Mouse (Mus musculus): Measurements from ENCODE around the gene Med29.

The Med29 gene

DNA sequence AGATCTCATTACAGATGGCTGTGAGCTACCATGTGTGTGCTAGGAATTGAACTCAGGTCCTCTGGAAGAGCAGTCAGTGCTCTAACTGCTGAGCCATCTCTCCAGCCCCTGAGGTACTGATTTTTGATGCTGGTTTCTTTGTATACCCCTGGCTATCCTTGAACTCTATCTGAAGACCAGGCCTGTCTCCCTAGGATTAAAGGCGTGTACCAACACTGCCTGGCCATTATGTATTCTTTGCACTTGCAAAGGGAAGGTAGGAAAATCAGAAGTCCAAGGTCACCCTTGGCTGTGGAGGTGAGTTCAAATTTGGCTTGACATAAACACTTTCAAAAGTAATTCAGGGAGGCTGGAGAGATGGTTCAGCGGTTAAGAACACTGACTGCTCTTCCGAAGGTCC is 37.9 kb downstream of the Med29 start:
- no peak for TF ChIP-seq GATA4 (IDR thresholded peaks at IDR 0.05; ENCODE audit: insufficient replicate concordance, low read length)

GRCm38 (mm10) chr7:28354113-28354581 is 38.4 kb downstream of the Med29 start:
- TF ChIP-seq GATA4 (IDR thresholded peaks at IDR 0.05; ENCODE audit: insufficient replicate concordance, low read length): no peak

GRCm38 (mm10) chr7:28353267-28353666 is 39.2 kb downstream of the Med29 start:
- no peak for TF ChIP-seq GATA4 (IDR thresholded peaks at IDR 0.05; ENCODE audit: insufficient replicate concordance, low read length)

DNA sequence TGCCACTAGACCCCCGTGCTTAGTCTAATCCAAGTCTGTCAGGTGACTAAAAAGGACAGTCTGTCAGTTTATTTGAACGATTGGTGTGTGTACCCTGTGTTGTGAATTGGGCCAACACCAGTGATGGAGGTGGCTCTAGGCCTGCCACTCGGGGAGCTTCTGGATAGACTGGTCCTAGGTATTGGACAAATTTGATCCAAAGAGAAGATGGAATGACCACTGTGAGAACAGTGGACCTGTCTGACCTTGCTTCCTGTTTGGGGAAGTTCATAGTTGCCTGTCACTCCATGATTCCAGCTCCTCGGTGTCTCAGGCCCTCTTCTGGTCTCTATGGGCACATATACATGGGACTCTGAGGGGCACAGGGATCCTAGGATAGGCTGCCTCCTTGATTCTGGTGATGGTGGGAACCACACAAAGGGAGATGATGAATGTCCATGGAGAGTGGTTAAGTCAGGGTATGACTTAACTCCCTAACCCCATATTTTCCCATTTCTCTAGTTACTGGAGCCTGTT is 40.8 kb downstream of the Med29 start:
- no peak for TF ChIP-seq GATA4 (IDR thresholded peaks at IDR 0.05; ENCODE audit: insufficient replicate concordance, low read length)

DNA sequence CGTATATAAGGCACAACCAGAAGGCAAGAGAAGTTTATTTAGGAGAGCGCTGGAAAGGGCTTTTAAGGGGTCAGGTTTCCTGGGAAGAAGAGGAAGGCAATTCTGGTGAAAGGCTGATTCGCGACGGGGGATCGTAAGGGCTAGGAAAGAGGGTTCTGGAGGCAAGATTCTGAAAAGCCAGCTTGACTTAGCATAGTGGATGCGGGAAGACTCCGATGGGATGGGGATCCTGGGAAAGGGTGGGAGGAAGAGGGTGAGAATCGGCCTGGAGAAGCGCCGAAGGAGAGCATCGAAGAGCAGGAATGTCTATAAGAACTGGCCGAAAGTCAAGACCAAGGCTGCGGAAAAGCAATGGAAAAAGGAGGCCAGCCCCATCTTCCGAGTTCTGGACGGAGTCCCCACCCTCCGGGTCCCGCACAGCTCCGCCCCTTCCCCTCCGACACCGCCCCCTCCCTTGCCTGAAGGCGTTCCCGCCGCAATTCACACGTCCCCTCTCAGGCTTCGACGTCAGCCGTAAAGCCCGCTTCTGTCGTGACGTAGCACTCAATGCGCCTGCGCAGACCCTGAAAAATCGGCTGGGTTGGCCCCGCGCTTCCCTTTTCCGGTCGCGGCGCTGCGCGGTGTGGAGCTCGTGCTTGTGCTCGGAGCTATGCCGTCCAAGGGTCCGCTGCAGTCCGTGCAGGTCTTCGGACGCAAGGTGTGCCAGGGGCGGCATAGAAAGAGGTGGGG is 42.2 kb downstream of the Med29 start, which contains the start of gene Rps16:
Gene Rps16 (plus strand): TSS at position 498 of the 729 bp plus-strand sequence.
- no peak; the same call in 1 of the 2 replicates for TF ChIP-seq GATA4 (IDR thresholded peaks at IDR 0.05; ENCODE audit: insufficient replicate concordance, low read length)

DNA sequence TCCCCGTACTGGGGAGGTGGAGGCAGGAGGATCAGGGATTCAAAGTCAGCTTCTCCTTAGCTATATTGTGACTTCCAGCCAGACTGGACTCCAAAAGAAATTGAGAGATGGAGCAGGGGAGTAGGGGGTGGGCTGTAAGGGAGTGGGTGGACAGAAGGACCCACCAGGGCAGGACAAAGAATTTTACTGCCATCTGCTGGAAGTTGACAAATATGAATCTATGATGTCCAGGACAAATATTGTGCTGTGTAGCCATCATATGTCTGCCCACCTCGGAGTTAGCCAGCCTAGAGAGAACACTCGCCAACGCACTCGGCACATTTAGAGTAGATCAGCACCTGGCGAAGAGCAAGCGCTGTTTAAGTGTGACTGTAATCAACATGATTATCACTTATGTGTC is 43.9 kb downstream of the Med29 start:
- TF ChIP-seq GATA4 (IDR thresholded peaks at IDR 0.05; ENCODE audit: insufficient replicate concordance, low read length): no peak

DNA sequence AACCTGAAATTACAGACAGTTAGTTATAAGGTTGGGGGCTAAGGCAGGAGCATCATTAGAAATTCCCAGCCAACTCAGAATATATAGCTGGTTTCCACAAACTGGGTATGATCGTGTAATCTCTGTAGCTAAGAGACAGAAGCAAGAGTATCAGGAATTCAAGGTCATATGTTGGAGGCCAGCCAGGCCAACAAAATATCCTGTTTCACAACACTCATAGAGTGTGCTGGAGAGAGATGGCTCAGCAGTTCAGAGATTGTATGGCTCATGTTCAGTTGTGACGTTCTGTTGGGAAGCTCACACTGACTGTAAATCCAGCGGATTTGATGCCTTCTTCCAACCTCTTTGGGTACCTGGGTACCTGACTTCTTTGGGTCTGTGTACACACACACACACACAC is 44.8 kb downstream of the Med29 start:
- peak; percentile 41; the same call in 1 of the 2 replicates for TF ChIP-seq GATA4 (IDR thresholded peaks at IDR 0.05; ENCODE audit: insufficient replicate concordance, low read length)

DNA sequence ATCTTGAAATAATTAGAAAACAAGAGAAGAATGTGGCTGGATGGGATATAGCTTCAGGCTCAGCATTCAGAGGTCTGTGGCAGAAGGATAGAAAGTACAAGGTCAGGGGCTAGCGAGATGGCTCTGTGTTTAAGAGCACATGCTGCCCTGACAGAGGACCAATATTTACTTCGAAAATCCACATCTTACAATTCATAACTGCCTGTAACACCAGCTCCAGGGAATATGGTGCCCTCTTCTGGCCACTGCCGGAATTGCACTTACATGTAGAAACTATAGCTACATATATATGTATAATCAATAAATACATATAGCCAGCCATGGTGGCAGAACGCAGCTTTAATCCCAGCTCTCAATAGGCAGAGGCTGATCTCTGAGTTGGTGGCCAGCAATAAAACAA is 47.9 kb downstream of the Med29 start:
- TF ChIP-seq GATA4 (IDR thresholded peaks at IDR 0.05; ENCODE audit: insufficient replicate concordance, low read length): no peak

- no peak for TF ChIP-seq GATA4 (IDR thresholded peaks at IDR 0.05; ENCODE audit: insufficient replicate concordance, low read length)
Observed at GRCm38 (mm10) chr7:28341381-28341780, 51.1 kb downstream of the Med29 start.

DNA sequence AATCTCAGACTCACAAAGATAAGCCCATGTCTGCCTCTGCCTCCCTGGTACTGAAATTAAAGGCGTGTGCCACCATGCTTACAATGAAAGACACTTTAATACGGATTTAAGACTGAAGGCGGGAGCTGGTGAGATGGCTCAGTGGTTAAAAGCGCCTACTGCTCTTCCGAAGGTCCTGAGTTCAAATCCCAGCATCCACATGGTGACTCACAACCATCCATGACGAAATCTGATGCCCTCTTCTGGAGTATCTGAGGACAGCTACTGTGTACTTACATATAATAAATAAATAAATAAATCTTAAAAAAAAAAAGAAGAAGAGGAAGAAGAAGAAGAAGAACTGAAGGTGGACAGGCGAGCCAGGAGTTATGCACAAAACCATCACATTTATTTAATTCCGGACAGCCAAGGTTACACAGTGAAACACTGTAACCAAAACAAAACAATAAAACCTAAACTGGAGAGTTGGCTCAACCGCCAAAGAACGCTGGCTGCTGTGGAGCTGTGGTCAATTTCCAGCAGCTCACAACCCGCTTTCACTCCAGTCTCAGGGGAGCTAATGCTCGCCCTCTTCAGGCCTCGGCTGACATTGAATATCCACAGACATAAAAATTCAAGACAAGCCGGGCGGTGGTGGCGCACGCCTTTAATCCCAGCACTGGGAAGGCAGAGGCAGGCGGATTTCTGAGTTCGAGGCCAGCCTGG is 53.1 kb downstream of the Med29 start:
- no peak for TF ChIP-seq GATA4 (IDR thresholded peaks at IDR 0.05; ENCODE audit: insufficient replicate concordance, low read length)

DNA sequence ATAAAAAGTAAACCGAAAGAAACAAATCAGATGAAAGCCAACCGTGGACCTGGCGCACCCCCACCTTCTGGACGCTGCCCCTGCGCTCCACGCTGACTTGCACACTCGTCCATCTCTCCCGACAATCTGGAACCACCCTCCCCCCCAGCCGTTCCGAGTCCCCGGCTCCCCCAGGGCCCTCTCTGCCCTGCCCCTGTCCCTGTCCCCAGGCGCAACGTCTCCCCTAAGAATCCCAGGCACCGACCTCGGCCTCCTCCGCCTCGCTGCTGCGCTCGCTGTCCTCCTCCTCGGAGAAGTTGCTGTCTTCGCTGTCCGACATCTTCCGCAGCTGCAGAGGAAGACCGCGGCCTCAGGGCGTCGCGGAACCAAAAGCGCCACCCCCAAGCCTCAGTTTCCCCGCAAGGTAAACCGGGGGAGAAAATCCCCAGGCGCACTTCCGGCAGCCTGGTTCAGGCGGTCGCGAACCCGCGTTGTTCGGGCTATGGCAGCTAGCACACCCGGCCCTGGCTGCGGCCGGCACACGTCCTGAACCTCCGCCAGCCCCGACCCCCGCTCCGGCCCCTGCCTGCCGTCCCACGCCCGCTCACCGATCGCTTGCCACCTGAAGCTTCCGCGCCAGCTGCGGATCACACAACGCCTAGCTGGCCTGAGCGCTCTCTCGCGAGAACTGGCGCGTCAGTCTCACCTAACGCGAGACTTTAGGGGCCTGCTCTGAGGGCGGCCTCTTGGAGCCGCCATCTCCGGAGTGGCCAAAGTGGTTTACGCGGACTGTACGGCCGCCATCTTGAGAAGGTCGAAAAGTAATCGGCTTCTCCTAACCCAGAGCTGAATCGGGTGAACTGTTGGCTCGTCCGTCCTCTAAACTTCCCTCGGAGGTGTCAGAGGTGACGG is 54.2 kb downstream of the Med29 start, which contains the start of gene Supt5:
Gene Supt5 (minus strand): TSS at position 639 of the 891 bp plus-strand sequence.
- TF ChIP-seq GATA4 (IDR thresholded peaks at IDR 0.05; ENCODE audit: insufficient replicate concordance, low read length): peak; percentile 33; the same call in 1 of the 2 replicates

Data from liver, adult (tissue).